Mouse (Mus musculus) kidney, adult 2 months (tissue): ENCODE data around the gene Ldb3.

Experiments
- CTCF ChIP-seq: fragments of 200-500 bp; conservative IDR thresholded peaks from 2 replicates; pipeline ENCODE4 v1.5.1; 2011; ENCODE audit warnings: low read depth, mild to moderate bottlenecking, control low read depth, low read length, moderate library complexity, mixed read lengths; ENCODE audit not compliant: insufficient read depth, insufficient read length
- POLR2A ChIP-seq: fragments of 200-500 bp; IDR thresholded peaks from one replicate; pipeline ENCODE4 v1.6.1; 2011; ENCODE audit warnings: low read depth, low read length, control low read depth

- no peak for TF ChIP-seq POLR2A
- no peak for TF ChIP-seq CTCF
These were observed 54.9 kb downstream of the Ldb3 start for GRCm38 (mm10) chr14:34533537-34533936.
